Mouse (Mus musculus) heart, embryonic 14.5 days (tissue): ENCODE results near the gene Sh3bp5. TPM values are rescaled to one million over a fixed set of nuclear protein-coding genes. Genes with fewer than 3 reads are reported as not detected.
A peak's percentile ranks its signal among the peaks of the same experiment; 100 is the strongest.

Experiments
- ATAC-seq: fragments of 200-750 bp; cut with Nextera tagmentation; 2 replicates; pipeline ENCODE4 v1.8.0; 2017; ENCODE audit warnings: low read depth, moderate TSS enrichment; ENCODE audit not compliant: insufficient number of reproducible peaks, insufficient read depth, low FRiP score
- H3K27ac ChIP-seq, 2 experiments: fragments of 200-500 bp in 1 of 2; fragments of 300-500 bp in 1 of 2; sonication (generic) in 1 of 2; replicated peaks in 1 of 2; 2 replicates each; pipeline ENCODE4 v1.5.1; 2012 to 2014; ENCODE audit warnings: low read depth in 2 of 2, low read length in 2 of 2, control low read depth in 1 of 2, mild to moderate bottlenecking in 1 of 2, mixed read lengths in 1 of 2; ENCODE audit not compliant: control insufficient read depth in 1 of 2, insufficient read depth in 1 of 2
- H3K27me3 ChIP-seq: fragments of 300-500 bp; sonication (generic); 2 replicates; pipeline ENCODE4 v1.6.1; 2014; ENCODE audit warnings: mild to moderate bottlenecking, low read length, control low read depth; ENCODE audit not compliant: control insufficient read depth, insufficient read depth
- H3K36me3 ChIP-seq: fragments of 300-500 bp; sonication (generic); 2 replicates; pipeline ENCODE4 v1.6.1; 2014; ENCODE audit warnings: mild to moderate bottlenecking, control low read depth, low read length, mixed read lengths; ENCODE audit not compliant: control insufficient read depth, insufficient read depth
- H3K4me1 ChIP-seq, 2 experiments: fragments of 200-500 bp in 1 of 2; fragments of 300-500 bp in 1 of 2; sonication (generic) in 1 of 2; 2 replicates each; pipeline ENCODE4 v1.6.1; 2012 to 2014; ENCODE audit warnings: low read length in 2 of 2, control low read depth in 1 of 2, mixed read lengths in 1 of 2; ENCODE audit not compliant: control insufficient read depth in 2 of 2, insufficient read depth in 2 of 2
- H3K4me2 ChIP-seq: fragments of 300-500 bp; sonication (generic); 2 replicates; pipeline ENCODE4 v1.6.1; 2014; ENCODE audit warnings: mild to moderate bottlenecking, low read length
- H3K4me3 ChIP-seq, 2 experiments: fragments of 200-500 bp in 1 of 2; fragments of 300-500 bp in 1 of 2; sonication (generic) in 1 of 2; 2 replicates each; pipeline ENCODE4 v1.5.1; 2012 to 2014; ENCODE audit warnings: low read length in 2 of 2, mild to moderate bottlenecking in 2 of 2, control low read depth in 1 of 2, low read depth in 1 of 2, moderate library complexity in 1 of 2; ENCODE audit not compliant: control insufficient read depth in 1 of 2, insufficient read depth in 1 of 2
- H3K9ac ChIP-seq: fragments of 300-500 bp; sonication (generic); 2 replicates; pipeline ENCODE4 v1.6.1; 2014; ENCODE audit warnings: mild to moderate bottlenecking, low read length
- H3K9me3 ChIP-seq: fragments of 300-500 bp; sonication (generic); 2 replicates; pipeline ENCODE4 v1.6.1; 2016; ENCODE audit warnings: low read length, control low read depth; ENCODE audit not compliant: control insufficient read depth
- WGBS: fragments of 180-500 bp; shearing (Covaris S2); extraction: QIAGEN DNeasy Blood & Tissue Kit; methylation state at CpG from one replicate; pipeline ENCODE4 v1.1.7; 2014; 5-methylcytosine and 5-hydroxymethylcytosine counted together
- polyA plus RNA-seq: library from polyadenylated mRNA; unstranded; fragments of >200 nt; fragmentation: Nextera tagmentation; extraction: Ambion mirVana; gene quantifications from 2 replicates; pipeline ENCODE4 v1.2.1, GENCODE M21; 2014

The Sh3bp5 gene
- polyA plus RNA-seq, 1 experiment from 2014 or later: 13.5 TPM

GRCm38 (mm10) chr14:31440725-31441124, 4.8 kb upstream of the Sh3bp5 start:
- no peak for ATAC-seq
- H3K27me3 ChIP-seq: no peaks in the 10 kb centered on the region
- H3K4me3 ChIP-seq: no peak overlapping the region
- WGBS: 86% methylated on average over 6 of the region's 6 CpGs
- H3K27ac ChIP-seq: no peak overlapping the region
- no peaks in the 10 kb centered on the region for H3K9me3 ChIP-seq
- peaks cover 5% of the 10 kb centered on the region in 2 experiments for H3K4me1 ChIP-seq
- no peak overlapping the region for H3K9ac ChIP-seq
- H3K4me2 ChIP-seq: no peak overlapping the region
- H3K36me3 ChIP-seq: no peaks in the 10 kb centered on the region

GRCm38 (mm10) chr14:31440230-31440629, 4.4 kb upstream of the Sh3bp5 start:
- H3K4me2 ChIP-seq: no peak overlapping the region

GRCm38 (mm10) chr14:31439279-31439678, 3.4 kb upstream of the Sh3bp5 start:
- Histone ChIP-seq H3K4me3 (no peak overlapping the region), H3K4me1 (peaks cover 5% of the 10 kb centered on the region in 2 experiments), H3K36me3 (no peaks in the 10 kb centered on the region), H3K27me3 (no peaks in the 10 kb centered on the region), H3K27ac (no peak overlapping the region), H3K9ac (no peak overlapping the region), H3K4me2 (no peak overlapping the region), H3K9me3 (no peaks in the 10 kb centered on the region)
- no peak for ATAC-seq
- WGBS: 79% methylated on average over 11 of the region's 11 CpGs

More at GRCm38 (mm10) chr14:31440230-31440629, 4.4 kb upstream of the Sh3bp5 start:
- Histone ChIP-seq H3K36me3 (no peaks in the 10 kb centered on the region), H3K27ac (no peak overlapping the region), H3K4me3 (no peak overlapping the region), H3K9me3 (no peaks in the 10 kb centered on the region), H3K27me3 (no peaks in the 10 kb centered on the region), H3K9ac (no peak overlapping the region), H3K4me1 (peaks cover 5% of the 10 kb centered on the region in 2 experiments)
- 30% methylated on average over 3 of the region's 3 CpGs for WGBS
- ATAC-seq: no peak

- Histone ChIP-seq H3K4me3 (no peak overlapping the region), H3K27me3 (no peaks in the 10 kb centered on the region), H3K27ac (no peak overlapping the region), H3K36me3 (no peaks in the 10 kb centered on the region), H3K4me1 (peaks cover 5 to 9% of the 10 kb centered on the region in 2 experiments), H3K4me2 (no peak overlapping the region), H3K9ac (no peak overlapping the region), H3K9me3 (no peaks in the 10 kb centered on the region)
- WGBS: 50% methylated on average over 8 of the region's 8 CpGs
- no peak for ATAC-seq
Observed at GRCm38 (mm10) chr14:31437826-31438529, 2.1 kb upstream of the Sh3bp5 start.

GRCm38 (mm10) chr14:31435018-31435915, 611 bp downstream of the Sh3bp5 start:
- peaks cover 7 to 9% of the 10 kb centered on the region in 2 experiments for H3K4me1 ChIP-seq
- no peaks in the 10 kb centered on the region for H3K36me3 ChIP-seq
- no peaks in the 10 kb centered on the region for H3K9me3 ChIP-seq
- H3K9ac ChIP-seq: peak overlapping the region; percentile 88
- peak overlapping the region; percentile 74 to 86 for H3K4me3 ChIP-seq
- WGBS: 1% methylated on average over 53 of the region's 53 CpGs
- H3K27me3 ChIP-seq: no peaks in the 10 kb centered on the region
- no peak; the same call in 1 of the 2 replicates for ATAC-seq
- peak overlapping the region; percentile 28 to 61 for H3K27ac ChIP-seq
- peak overlapping the region; percentile 99 for H3K4me2 ChIP-seq

DNA sequence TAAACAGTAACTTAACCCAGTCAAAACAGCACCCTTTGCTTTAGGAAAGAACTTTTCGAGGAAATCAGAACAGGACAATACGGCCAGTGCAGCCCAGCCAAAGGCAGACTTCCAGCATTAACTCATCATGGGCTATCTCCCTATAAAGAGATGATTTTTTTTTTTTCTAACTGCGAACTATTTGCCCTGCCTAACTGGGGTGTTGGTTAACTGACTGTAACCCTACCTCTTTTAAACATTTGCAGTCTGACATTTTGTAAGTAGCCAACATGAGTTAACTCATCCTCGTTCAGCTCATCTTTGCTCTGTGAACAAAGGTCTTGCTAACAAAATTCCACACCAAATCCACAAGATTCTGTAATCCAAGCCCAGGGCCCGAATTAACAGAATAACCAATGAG, 1.5 kb downstream of the Sh3bp5 start:
- Histone ChIP-seq H3K9me3 (no peaks in the 10 kb centered on the region), H3K27ac (no peak overlapping the region), H3K27me3 (no peaks in the 10 kb centered on the region), H3K4me3 (peak overlapping the region in 1 of 2 experiments; percentile 86; a peak in 2 of 4 replicates), H3K36me3 (no peaks in the 10 kb centered on the region), H3K4me2 (peak overlapping the region; percentile 99), H3K9ac (peak overlapping the region; percentile 88; the same call in 1 of the 2 replicates), H3K4me1 (peaks cover 7 to 9% of the 10 kb centered on the region in 2 experiments)
- 67% methylated on average over 5 of the region's 5 CpGs for WGBS
- ATAC-seq: no peak

GRCm38 (mm10) chr14:31433851-31434360, 2.0 kb downstream of the Sh3bp5 start:
- ATAC-seq: no peak
- Histone ChIP-seq H3K4me2 (peak overlapping the region; percentile 99), H3K9me3 (no peaks in the 10 kb centered on the region), H3K27me3 (no peaks in the 10 kb centered on the region), H3K4me1 (peaks cover 10 to 11% of the 10 kb centered on the region in 2 experiments), H3K27ac (no peak overlapping the region), H3K4me3 (peak overlapping the region in 1 of 2 experiments; percentile 86; a peak in 1 of 4 replicates), H3K36me3 (no peaks in the 10 kb centered on the region), H3K9ac (peak overlapping the region; percentile 34; the same call in 1 of the 2 replicates)
- WGBS: 61% methylated on average over 7 of the region's 7 CpGs
